Mouse (Mus musculus): Measurements from ENCODE around the gene Jade1. TPM values are rescaled to one million over a fixed set of nuclear protein-coding genes. Genes with fewer than 3 reads are reported as not detected.

Jade1 gene
- total and polyA plus RNA-seq, 3 experiments, result 9.6 to 11.0 (median 10.7) TPM

GRCm38 (mm10) chr3:41601226-41602020 lies 45.9 kb downstream of the Jade1 start:
- H3K9me3 ChIP-seq (replicated peaks; ENCODE audit: low read length), result no peaks in the 10 kb centered on the region
- no peak overlapping the region for H3K9ac ChIP-seq (ENCODE audit: insufficient read depth, low read depth)
- no peak for DNase-seq (ENCODE audit: extremely low read depth)
- H3K79me2 ChIP-seq (replicated peaks; ENCODE audit: control insufficient read depth, extremely low read depth, insufficient read depth, poor library complexity, severe bottlenecking), result no peaks in the 10 kb centered on the region
- H3K27me3 ChIP-seq (replicated peaks), result no peaks in the 10 kb centered on the region
- in situ Hi-C loops (cut with MboI; ENCODE audit: low pct_ligation_motif_present, low pct_unique_long_range_greater_than_20kb, low sequenced_read_pairs), result no loop called here
- no peak overlapping the region for H3K4me2 ChIP-seq (ENCODE audit: insufficient read depth, low read depth, poor library complexity, severe bottlenecking)
- H3K36me3 ChIP-seq (replicated peaks in 1 of 2; ENCODE audit: control insufficient read depth in 1 of 2, insufficient read depth in 1 of 2, low read length in 1 of 2), result peaks cover 59 to 92% of the 10 kb centered on the region in 2 experiments
- no peaks in the 10 kb centered on the region for H3K4me1 ChIP-seq (ENCODE audit: control insufficient read depth in 1 of 2, insufficient read depth in 2 of 2)
- dilution Hi-C loops (cut with MboI; ENCODE audit: extremely low pct_ligation_motif_present, extremely low pct_unique_long_range_greater_than_20kb, low sequenced_read_pairs), result no loop called here
- H3K4me3 ChIP-seq (replicated peaks in 1 of 3; ENCODE audit: low read depth in 2 of 3, low read length in 2 of 3, poor library complexity in 1 of 3), result no peak overlapping the region
- no peak for TF ChIP-seq POLR2AphosphoS2 (IDR thresholded peaks at IDR 0.05; ENCODE audit: low read depth, low read length)
- no peak for TF ChIP-seq MAX (IDR thresholded peaks at IDR 0.05; ENCODE audit: low read length)
- no peak for TF ChIP-seq CHD1 (IDR thresholded peaks at IDR 0.05; ENCODE audit: low read depth, low read length)
- no peak for TF ChIP-seq CTCF (conservative IDR thresholded peaks at IDR 0.05 in 1 of 2, IDR thresholded peaks at IDR 0.05 in 1 of 2; ENCODE audit: low read depth in 2 of 2, low read length in 2 of 2)
- TF ChIP-seq UBTF (IDR thresholded peaks at IDR 0.05; ENCODE audit: low read depth, low read length), result no peak
- TF ChIP-seq BHLHE40 (IDR thresholded peaks at IDR 0.05; ENCODE audit: low read depth, low read length), result no peak
- TF ChIP-seq SIN3A (IDR thresholded peaks at IDR 0.05; ENCODE audit: low read length), result no peak
- TF ChIP-seq MYC (IDR thresholded peaks at IDR 0.05; ENCODE audit: low read depth, low read length), result no peak
- TF ChIP-seq MAFK (IDR thresholded peaks at IDR 0.05; ENCODE audit: insufficient replicate concordance, low read length), result no peak
- no peak for TF ChIP-seq ZKSCAN1 (IDR thresholded peaks at IDR 0.05; ENCODE audit: borderline replicate concordance, low read depth, low read length)
- TF ChIP-seq MEF2A (IDR thresholded peaks at IDR 0.05; ENCODE audit: borderline replicate concordance, low read depth, low read length), result no peak
- TF ChIP-seq HCFC1 (IDR thresholded peaks at IDR 0.05; ENCODE audit: low read depth, low read length), result no peak
- H3K27ac ChIP-seq (ENCODE audit: insufficient read depth, low read depth), result no peak overlapping the region

- Histone ChIP-seq H3K27ac (ENCODE audit: insufficient read depth, low read depth) (no peak overlapping the region), H3K4me1 (ENCODE audit: control insufficient read depth in 1 of 2, insufficient read depth in 2 of 2) (no peaks in the 10 kb centered on the region), H3K4me3 (replicated peaks in 1 of 3; ENCODE audit: low read depth in 2 of 3, low read length in 2 of 3, poor library complexity in 1 of 3) (no peak overlapping the region), H3K79me2 (replicated peaks; ENCODE audit: control insufficient read depth, extremely low read depth, insufficient read depth, poor library complexity, severe bottlenecking) (no peaks in the 10 kb centered on the region), H3K27me3 (replicated peaks) (no peaks in the 10 kb centered on the region), H3K36me3 (replicated peaks in 1 of 2; ENCODE audit: control insufficient read depth in 1 of 2, insufficient read depth in 1 of 2, low read length in 1 of 2) (peaks cover 49 to 91% of the 10 kb centered on the region in 2 experiments), H3K9ac (ENCODE audit: insufficient read depth, low read depth) (no peak overlapping the region), H3K9me3 (replicated peaks; ENCODE audit: low read length) (no peaks in the 10 kb centered on the region), H3K4me2 (ENCODE audit: insufficient read depth, low read depth, poor library complexity, severe bottlenecking) (no peak overlapping the region)
- in situ Hi-C loops (cut with MboI; ENCODE audit: low pct_ligation_motif_present, low pct_unique_long_range_greater_than_20kb, low sequenced_read_pairs) (no loop called here), dilution Hi-C loops (cut with MboI; ENCODE audit: extremely low pct_ligation_motif_present, extremely low pct_unique_long_range_greater_than_20kb, low sequenced_read_pairs) (no loop called here)
- no peak for DNase-seq (ENCODE audit: extremely low read depth)
- no peak for TF ChIP-seq JUND (conservative IDR thresholded peaks at IDR 0.05; ENCODE audit: low read depth, low read length)
- no peak for TF ChIP-seq IRF4 (IDR thresholded peaks at IDR 0.05; ENCODE audit: low read depth, low read length)
- TF ChIP-seq PAX5 (IDR thresholded peaks at IDR 0.05; ENCODE audit: low read length), result no peak
- TF ChIP-seq TCF12 (IDR thresholded peaks at IDR 0.05; ENCODE audit: low read depth, low read length), result no peak
Observed at GRCm38 (mm10) chr3:41602933-41603332, 47.4 kb downstream of the Jade1 start.
